Mouse (Mus musculus): ENCODE data around the gene Srp68. TPM values are rescaled to one million over a fixed set of nuclear protein-coding genes. Genes with fewer than 3 reads are reported as not detected.

The Srp68 gene
- polyA plus RNA-seq, 1 experiment from 2014 or later: 104 TPM

GRCm38 (mm10) chr11:116210696-116211095 is 63.3 kb downstream of the Srp68 start:
- Histone ChIP-seq H3K36me3 (replicated peaks) (peaks cover 37% of the 10 kb centered on the region), H3K9me3 (no peaks in the 10 kb centered on the region), H3K4me1 (no peaks in the 10 kb centered on the region), H3K27ac (replicated peaks) (no peak overlapping the region), H3K27me3 (replicated peaks; ENCODE audit: low read depth, poor library complexity, severe bottlenecking) (no peaks in the 10 kb centered on the region), H3K4me3 (no peak overlapping the region)
- no peak for DNase-seq (ENCODE audit: low spot score)
- 76% methylated on average over 5 of the region's 5 CpGs for WGBS

DNA sequence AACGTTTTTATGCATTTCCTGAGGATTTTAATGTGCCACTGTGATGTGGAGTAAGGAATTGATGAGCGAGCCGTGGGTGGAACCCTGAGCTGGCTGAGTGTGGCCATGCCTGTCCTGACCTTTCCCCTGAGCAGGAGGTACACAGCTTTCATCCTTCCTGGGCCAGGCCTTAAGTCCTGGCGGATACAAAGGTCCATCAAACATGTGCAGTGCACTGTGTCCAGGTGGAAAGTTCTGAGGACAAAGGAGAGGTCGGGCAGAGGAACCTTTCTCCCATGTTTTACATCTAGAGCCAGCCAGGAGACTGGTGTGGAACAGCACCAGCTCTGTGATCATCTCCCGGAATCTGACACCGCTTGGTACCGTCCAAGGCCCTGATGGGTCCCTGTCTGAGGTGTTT is 64.8 kb downstream of the Srp68 start:
- Histone ChIP-seq H3K9me3 (no peaks in the 10 kb centered on the region), H3K27me3 (replicated peaks; ENCODE audit: low read depth, poor library complexity, severe bottlenecking) (no peaks in the 10 kb centered on the region), H3K4me1 (no peaks in the 10 kb centered on the region), H3K27ac (replicated peaks) (no peak overlapping the region; the same call in 1 of the 2 replicates), H3K4me3 (no peak overlapping the region), H3K36me3 (replicated peaks) (peaks cover 40% of the 10 kb centered on the region)
- DNase-seq (ENCODE audit: low spot score): no peak
- WGBS: 84% methylated on average over 8 of the region's 8 CpGs

DNA sequence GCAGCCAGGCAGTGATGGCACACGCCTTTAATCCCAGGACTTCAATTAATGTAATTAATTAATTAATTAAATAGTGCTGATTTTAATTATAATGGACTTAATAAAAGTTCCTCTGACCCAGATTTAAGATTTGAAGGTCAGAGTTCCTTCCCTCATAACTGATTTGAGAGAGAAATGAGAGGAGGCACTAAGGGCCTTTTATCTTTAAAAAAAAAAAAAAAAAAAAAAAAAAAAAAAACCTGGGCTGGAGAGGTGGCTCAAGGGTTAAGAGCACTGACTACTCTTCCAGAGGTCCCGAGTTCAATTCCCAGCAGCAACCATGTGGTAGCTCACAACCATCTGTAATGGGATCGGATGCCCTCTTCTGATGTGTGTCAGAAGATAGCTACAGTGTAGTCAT is 65.4 kb downstream of the Srp68 start:
- WGBS: 81% methylated on average over 3 of the region's 3 CpGs

DNA sequence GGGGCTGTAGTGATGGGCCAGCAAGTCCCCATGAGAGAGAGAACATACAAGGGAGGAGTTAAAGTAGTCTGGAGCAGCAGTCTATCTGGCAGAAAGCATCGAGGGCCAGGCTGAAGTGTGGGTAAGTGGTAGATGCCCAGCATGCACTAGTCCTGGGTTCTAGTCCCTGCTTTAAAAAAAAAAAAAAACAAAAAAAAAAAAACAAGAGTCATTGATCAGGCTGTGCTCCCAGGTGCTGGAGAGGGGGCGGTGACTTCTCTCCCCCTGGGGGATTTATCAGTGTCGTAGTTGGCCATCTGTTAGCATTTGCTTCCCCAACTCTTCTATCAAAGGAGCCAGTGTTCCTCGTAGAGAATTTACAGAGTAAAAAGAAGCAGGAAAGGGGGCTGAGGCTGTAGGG is 67.3 kb downstream of the Srp68 start:
- Histone ChIP-seq H3K27ac (replicated peaks) (no peak overlapping the region), H3K36me3 (replicated peaks) (peaks cover 36% of the 10 kb centered on the region), H3K4me3 (no peak overlapping the region), H3K4me1 (no peaks in the 10 kb centered on the region), H3K27me3 (replicated peaks; ENCODE audit: low read depth, poor library complexity, severe bottlenecking) (no peaks in the 10 kb centered on the region), H3K9me3 (no peaks in the 10 kb centered on the region)
- 59% methylated on average over 4 of the region's 4 CpGs for WGBS
- no peak for DNase-seq (ENCODE audit: low spot score)

More for the DNA sequence above, 65.4 kb downstream of the Srp68 start:
- Histone ChIP-seq H3K36me3 (replicated peaks) (peaks cover 38% of the 10 kb centered on the region), H3K9me3 (no peaks in the 10 kb centered on the region), H3K4me1 (no peaks in the 10 kb centered on the region), H3K27me3 (replicated peaks; ENCODE audit: low read depth, poor library complexity, severe bottlenecking) (no peaks in the 10 kb centered on the region), H3K27ac (replicated peaks) (no peak overlapping the region), H3K4me3 (no peak overlapping the region)
- DNase-seq (ENCODE audit: low spot score): no peak

- Histone ChIP-seq H3K27me3 (replicated peaks; ENCODE audit: low read depth, poor library complexity, severe bottlenecking) (no peaks in the 10 kb centered on the region), H3K36me3 (replicated peaks) (peaks cover 34% of the 10 kb centered on the region), H3K4me3 (no peak overlapping the region), H3K9me3 (no peaks in the 10 kb centered on the region), H3K4me1 (peaks cover 6% of the 10 kb centered on the region), H3K27ac (replicated peaks) (no peak overlapping the region)
- DNase-seq (ENCODE audit: low spot score): no peak
- whole genome bisulfite sequencing: 94% methylated on average over 3 of the region's 3 CpGs
Observed at GRCm38 (mm10) chr11:116203150-116203549, 70.9 kb downstream of the Srp68 start.

- Histone ChIP-seq H3K27ac (replicated peaks) (no peak overlapping the region), H3K9me3 (no peaks in the 10 kb centered on the region), H3K27me3 (replicated peaks; ENCODE audit: low read depth, poor library complexity, severe bottlenecking) (no peaks in the 10 kb centered on the region), H3K4me1 (peaks cover 15% of the 10 kb centered on the region), H3K36me3 (replicated peaks) (peaks cover 29% of the 10 kb centered on the region), H3K4me3 (no peak overlapping the region)
- 92% methylated on average over 2 of the region's 2 CpGs for WGBS
- DNase-seq (ENCODE audit: low spot score): no peak
Observed at GRCm38 (mm10) chr11:116201151-116201550, 72.9 kb downstream of the Srp68 start.

- no peaks in the 10 kb centered on the region for H3K9me3 ChIP-seq
- no peaks in the 10 kb centered on the region for H3K27me3 ChIP-seq (replicated peaks; ENCODE audit: low read depth, poor library complexity, severe bottlenecking)
- peaks cover 13% of the 10 kb centered on the region for H3K36me3 ChIP-seq (replicated peaks)
- peak within 1 kb of the TSS; percentile 99 for H3K27ac ChIP-seq (replicated peaks)
- DNase-seq (ENCODE audit: low spot score): peak; percentile 97
- WGBS: under 1% methylated on average over 62 of the region's 62 CpGs
- peak within 1 kb of the TSS; percentile 91 for H3K4me3 ChIP-seq
- H3K4me1 ChIP-seq: peaks cover 15% of the 10 kb centered on the region
Observed at GRCm38 (mm10) chr11:116198639-116199531, 75.1 kb downstream of the Srp68 start, which contains the start of the genes Ten1 and Acox1. Gene Ten1, plus strand, starts transcription at chr11:116198855. Gene Acox1, minus strand, starts transcription at chr11:116199045.

GRCm38 (mm10) chr11:116198132-116198531 is 75.9 kb downstream of the Srp68 start:
- Histone ChIP-seq H3K4me1 (peaks cover 15% of the 10 kb centered on the region), H3K36me3 (replicated peaks) (peaks cover 13% of the 10 kb centered on the region), H3K27me3 (replicated peaks; ENCODE audit: low read depth, poor library complexity, severe bottlenecking) (no peaks in the 10 kb centered on the region), H3K9me3 (no peaks in the 10 kb centered on the region), H3K4me3 (peak overlapping the region; percentile 91), H3K27ac (replicated peaks) (peak overlapping the region; percentile 99)
- DNase-seq (ENCODE audit: low spot score): no peak
- WGBS: 28% methylated on average over 13 of the region's 13 CpGs

- Histone ChIP-seq H3K4me3 (peak overlapping the region; percentile 91; the same call in 1 of the 2 replicates), H3K36me3 (replicated peaks) (peaks cover 13% of the 10 kb centered on the region), H3K27ac (replicated peaks) (no peak overlapping the region), H3K27me3 (replicated peaks; ENCODE audit: low read depth, poor library complexity, severe bottlenecking) (no peaks in the 10 kb centered on the region), H3K4me1 (peaks cover 15% of the 10 kb centered on the region), H3K9me3 (no peaks in the 10 kb centered on the region)
- DNase-seq (ENCODE audit: low spot score): no peak
- WGBS: 92% methylated on average over 6 of the region's 6 CpGs
Observed at GRCm38 (mm10) chr11:116197584-116197906, 76.5 kb downstream of the Srp68 start.

DNA sequence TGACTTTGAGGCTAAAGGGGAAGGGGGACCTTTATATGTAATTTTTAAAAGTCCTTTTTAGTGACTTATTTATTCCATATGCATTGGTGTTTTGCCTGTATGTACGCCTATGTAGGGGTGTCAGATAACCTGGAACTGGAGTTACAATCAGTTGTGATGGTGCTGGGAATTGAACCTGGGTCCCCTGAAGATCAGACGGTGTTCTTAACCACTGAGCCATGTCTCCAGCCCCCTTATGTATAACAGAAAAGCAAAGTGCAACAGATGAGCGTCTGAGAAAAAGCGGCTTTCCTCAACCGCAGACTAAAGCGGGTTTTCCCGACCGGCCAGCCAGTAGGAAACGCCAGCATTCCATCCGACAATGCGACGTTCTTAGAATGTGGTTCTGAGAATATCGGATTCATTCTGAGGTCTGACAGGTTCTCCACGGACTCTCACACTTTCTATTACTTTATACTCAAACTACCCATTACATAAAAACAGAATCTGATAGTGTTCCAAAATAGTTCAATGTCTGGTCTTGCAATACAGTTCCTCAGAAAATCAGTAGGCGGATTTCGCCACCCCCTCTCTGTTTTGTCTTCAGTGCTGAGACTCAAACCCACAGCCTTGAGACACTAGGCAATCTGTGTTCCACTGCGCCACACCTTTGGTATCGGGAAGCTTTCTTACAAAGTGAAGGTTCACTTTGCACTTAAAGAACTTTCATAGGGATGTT is 77.0 kb downstream of the Srp68 start:
- Histone ChIP-seq H3K4me1 (peaks cover 15% of the 10 kb centered on the region), H3K36me3 (replicated peaks) (peaks cover 13% of the 10 kb centered on the region), H3K27me3 (replicated peaks; ENCODE audit: low read depth, poor library complexity, severe bottlenecking) (no peaks in the 10 kb centered on the region), H3K27ac (replicated peaks) (no peak overlapping the region), H3K4me3 (peak overlapping the region; percentile 91; the same call in 1 of the 2 replicates), H3K9me3 (no peaks in the 10 kb centered on the region)
- DNase-seq (ENCODE audit: low spot score): no peak
- 95% methylated on average over 18 of the region's 18 CpGs for WGBS

GRCm38 (mm10) chr11:116196336-116196735 is 77.7 kb downstream of the Srp68 start:
- Histone ChIP-seq H3K36me3 (replicated peaks) (peaks cover 14% of the 10 kb centered on the region), H3K27me3 (replicated peaks; ENCODE audit: low read depth, poor library complexity, severe bottlenecking) (no peaks in the 10 kb centered on the region), H3K27ac (replicated peaks) (no peak overlapping the region), H3K4me3 (no peak overlapping the region), H3K9me3 (no peaks in the 10 kb centered on the region), H3K4me1 (peaks cover 15% of the 10 kb centered on the region)
- DNase-seq (ENCODE audit: low spot score): no peak
- WGBS: 87% methylated on average over 3 of the region's 3 CpGs

DNA sequence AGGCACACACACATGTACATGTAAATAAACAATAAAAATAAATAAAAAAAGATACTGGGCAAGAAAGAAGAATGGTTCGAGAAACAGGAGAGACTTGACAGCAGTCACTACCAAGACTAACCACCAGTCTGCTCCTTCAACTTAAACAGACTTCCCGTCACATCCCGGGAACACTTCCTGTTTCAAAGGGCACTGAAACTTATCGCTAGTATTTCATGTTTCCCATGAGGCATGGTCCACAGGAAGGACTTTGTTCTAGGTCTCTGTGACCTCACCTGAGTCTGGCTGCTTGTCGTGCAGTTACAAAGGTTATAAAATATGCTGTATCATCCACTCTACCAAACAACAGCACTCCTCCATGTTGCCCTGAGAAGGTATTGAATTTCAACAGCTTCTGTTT is 78.8 kb downstream of the Srp68 start:
- WGBS: 79% methylated on average over 5 of the region's 5 CpGs
- Histone ChIP-seq H3K36me3 (replicated peaks) (peaks cover 19% of the 10 kb centered on the region), H3K27ac (replicated peaks) (no peak overlapping the region), H3K4me3 (no peak overlapping the region), H3K27me3 (replicated peaks; ENCODE audit: low read depth, poor library complexity, severe bottlenecking) (no peaks in the 10 kb centered on the region), H3K4me1 (peaks cover 15% of the 10 kb centered on the region), H3K9me3 (no peaks in the 10 kb centered on the region)
- DNase-seq (ENCODE audit: low spot score): no peak
